Mouse (Mus musculus): ENCODE results near the gene Pcdh7. TPM values are rescaled to one million over a fixed set of nuclear protein-coding genes. Genes with fewer than 3 reads are reported as not detected.
A peak's percentile ranks its signal among the peaks of the same experiment; 100 is the strongest.
"Not testable (repeated sequence)": the region's sequence is repeated elsewhere in the genome, so short reads cannot be mapped to it uniquely, and the experiment has no call there.

Gene Pcdh7
- 13.7 and 14.8 TPM in 2 replicates for polyA plus RNA-seq (2012; rRNA removed)
- polyA plus RNA-seq (2014; fragmentation: Nextera tagmentation; extraction: Ambion mirVana): 12.5 and 14.7 TPM in 2 replicates

- Histone ChIP-seq H3K4me1 (ENCODE audit: control insufficient read depth, insufficient read depth, low read length) (peaks cover 17% of the 10 kb centered on the region), H3K4me2 (replicated peaks; ENCODE audit: low read depth, low read length, severe bottlenecking) (peak within 1 kb of the TSS; percentile 94), H3K36me3 (ENCODE audit: control insufficient read depth, insufficient read depth, low read length) (no peaks in the 10 kb centered on the region), H3K27ac (replicated peaks; ENCODE audit: low read depth, low read length) (peak within 1 kb of the TSS; percentile 86), H3K27me3 (ENCODE audit: control insufficient read depth, insufficient read depth, low read length) (peaks cover 6% of the 10 kb centered on the region; the same call in 1 of the 2 replicates), H3K9ac (ENCODE audit: low read depth, low read length, severe bottlenecking) (peak within 1 kb of the TSS; percentile 68), H3K4me3 (replicated peaks; ENCODE audit: low read length) (peak within 1 kb of the TSS; percentile 68), H3K9me3 (ENCODE audit: control insufficient read depth, low read length) (no peaks in the 10 kb centered on the region)
- under 1% methylated on average over 67 of the region's 70 CpGs for WGBS
- DNase-seq (ENCODE audit: low spot score): peak; percentile 79
- TF ChIP-seq POLR2A (IDR thresholded peaks at IDR 0.05; ENCODE audit: borderline replicate concordance, extremely low read depth, insufficient read depth, insufficient read length): 0 out of 2 replicates have a peak, but pooled peaks have one; percentile 47
- ATAC-seq (ENCODE audit: low FRiP score, low read depth): peak; percentile 31
Measured at GRCm38 (mm10) chr5:57717906-57718875, at the start of gene Pcdh7. Gene Pcdh7, plus strand, starts transcription at chr5:57717967.

- not testable (repeated sequence) for ATAC-seq (ENCODE audit: low FRiP score, low read depth); H3K27me3 ChIP-seq (ENCODE audit: control insufficient read depth, insufficient read depth, low read length); H3K4me1 ChIP-seq (ENCODE audit: control insufficient read depth, insufficient read depth, low read length); H3K9ac ChIP-seq (ENCODE audit: low read depth, low read length, severe bottlenecking); DNase-seq (ENCODE audit: low spot score); H3K9me3 ChIP-seq (ENCODE audit: control insufficient read depth, low read length); H3K4me3 ChIP-seq (replicated peaks; ENCODE audit: low read length); H3K36me3 ChIP-seq (ENCODE audit: control insufficient read depth, insufficient read depth, low read length); H3K27ac ChIP-seq (replicated peaks; ENCODE audit: low read depth, low read length); H3K4me2 ChIP-seq (replicated peaks; ENCODE audit: low read depth, low read length, severe bottlenecking)
- 63% methylated on average over 2 of the region's 2 CpGs for WGBS
Measured at GRCm38 (mm10) chr5:57676970-57677369, 40.8 kb upstream of the Pcdh7 start.

GRCm38 (mm10) chr5:57708396-57708795, 9.4 kb upstream of the Pcdh7 start:
- no peak for TF ChIP-seq POLR2A (IDR thresholded peaks at IDR 0.05; ENCODE audit: borderline replicate concordance, extremely low read depth, insufficient read depth, insufficient read length)
- WGBS: 83% methylated on average over 2 of the region's 2 CpGs
- DNase-seq (ENCODE audit: low spot score) (no peak), ATAC-seq (ENCODE audit: low FRiP score, low read depth) (no peak)
- no peak overlapping the region for H3K9ac ChIP-seq (ENCODE audit: low read depth, low read length, severe bottlenecking)
- no peak overlapping the region for H3K4me2 ChIP-seq (replicated peaks; ENCODE audit: low read depth, low read length, severe bottlenecking)
- no peaks in the 10 kb centered on the region for H3K27me3 ChIP-seq (ENCODE audit: control insufficient read depth, insufficient read depth, low read length)
- no peaks in the 10 kb centered on the region for H3K9me3 ChIP-seq (ENCODE audit: control insufficient read depth, low read length)
- H3K36me3 ChIP-seq (ENCODE audit: control insufficient read depth, insufficient read depth, low read length): no peaks in the 10 kb centered on the region
- no peaks in the 10 kb centered on the region for H3K4me1 ChIP-seq (ENCODE audit: control insufficient read depth, insufficient read depth, low read length)
- no peak overlapping the region for H3K27ac ChIP-seq (replicated peaks; ENCODE audit: low read depth, low read length)
- H3K4me3 ChIP-seq (replicated peaks; ENCODE audit: low read length): no peak overlapping the region

- Histone ChIP-seq H3K4me2 (replicated peaks; ENCODE audit: low read depth, low read length, severe bottlenecking) (peak overlapping the region; percentile 94), H3K9me3 (ENCODE audit: control insufficient read depth, low read length) (no peaks in the 10 kb centered on the region), H3K27me3 (ENCODE audit: control insufficient read depth, insufficient read depth, low read length) (no peaks in the 10 kb centered on the region), H3K27ac (replicated peaks; ENCODE audit: low read depth, low read length) (no peak overlapping the region), H3K36me3 (ENCODE audit: control insufficient read depth, insufficient read depth, low read length) (no peaks in the 10 kb centered on the region), H3K9ac (ENCODE audit: low read depth, low read length, severe bottlenecking) (no peak overlapping the region), H3K4me1 (ENCODE audit: control insufficient read depth, insufficient read depth, low read length) (no peaks in the 10 kb centered on the region), H3K4me3 (replicated peaks; ENCODE audit: low read length) (peak overlapping the region; percentile 68)
- ATAC-seq (ENCODE audit: low FRiP score, low read depth): no peak
- TF ChIP-seq POLR2A (IDR thresholded peaks at IDR 0.05; ENCODE audit: borderline replicate concordance, extremely low read depth, insufficient read depth, insufficient read length): no peak
- DNase-seq (ENCODE audit: low spot score): peak; percentile 75
- WGBS: 2% methylated on average over 10 of the region's 10 CpGs
Measured at GRCm38 (mm10) chr5:57713980-57714379, 3.8 kb upstream of the Pcdh7 start.

GRCm38 (mm10) chr5:57714621-57715523, 2.9 kb upstream of the Pcdh7 start:
- Histone ChIP-seq H3K36me3 (ENCODE audit: control insufficient read depth, insufficient read depth, low read length) (no peaks in the 10 kb centered on the region), H3K4me1 (ENCODE audit: control insufficient read depth, insufficient read depth, low read length) (0 out of 2 replicates have a peak, but pooled peaks cover 1% of the 10 kb centered on the region), H3K4me2 (replicated peaks; ENCODE audit: low read depth, low read length, severe bottlenecking) (peak overlapping the region; percentile 94), H3K4me3 (replicated peaks; ENCODE audit: low read length) (peak overlapping the region; percentile 68), H3K27ac (replicated peaks; ENCODE audit: low read depth, low read length) (peak overlapping the region; percentile 86), H3K9ac (ENCODE audit: low read depth, low read length, severe bottlenecking) (peak overlapping the region; percentile 68), H3K9me3 (ENCODE audit: control insufficient read depth, low read length) (no peaks in the 10 kb centered on the region), H3K27me3 (ENCODE audit: control insufficient read depth, insufficient read depth, low read length) (no peaks in the 10 kb centered on the region)
- ATAC-seq (ENCODE audit: low FRiP score, low read depth) (peak; percentile 17), DNase-seq (ENCODE audit: low spot score) (peak; percentile 62)
- WGBS: under 1% methylated on average over 40 of the region's 45 CpGs
- no peak for TF ChIP-seq POLR2A (IDR thresholded peaks at IDR 0.05; ENCODE audit: borderline replicate concordance, extremely low read depth, insufficient read depth, insufficient read length)

All from limb, embryonic 14.5 days (tissue).